In genomic region chr6:48894203-48894602, GRCm38 (mm10) we compare ENCODE assay signal across 32 mouse cellular contexts. TPM values are rescaled to one million over a fixed set of nuclear protein-coding genes. Genes with fewer than 3 reads are reported as not detected.
DNase-seq lines count a peak whose midpoint lies in the region; ATAC-seq and TF ChIP-seq lines count a peak whose summit lies in the region.
"Had no signal": no experiment of that assay in that cellular context is flagged by ENCODE, and none has a peak within 500 bp of the region (broad histone marks: within the 10 kb centered on the region; RNA-seq: fewer than 3 reads in every experiment).

No protein-coding gene starts in this region.

- intact Hi-C loops in gastrocnemius, postnatal 14 days (cut with DNase I; ENCODE audit: low total_unique reads) = no loop called here

- peak overlapping the region; percentile 51 for H3K27ac ChIP-seq in kidney, embryonic 16.5 days (ENCODE audit: low read length)
- H3K27ac ChIP-seq in liver, postnatal 0 days (ENCODE audit: low read depth) = no peak overlapping the region
- H3K27ac ChIP-seq in cerebellum, adult 2 months (ENCODE audit: insufficient read depth, low read length) = no peak overlapping the region
- H3K27ac ChIP-seq: embryonic facial prominence, embryonic 12.5 days; forebrain, embryonic 15.5 days; heart, embryonic 13.5 days; liver, embryonic 15.5 days; midbrain, embryonic 15.5 days had no signal

- ATAC-seq in kidney, embryonic 16.5 days (ENCODE audit: low FRiP score, low TSS enrichment) = no peak
- no peak for ATAC-seq in liver, postnatal 0 days
- ATAC-seq: forebrain, embryonic 15.5 days; hindbrain, embryonic 16.5 days; midbrain, embryonic 15.5 days had no signal

- H3K4me3 ChIP-seq in kidney, embryonic 16.5 days (ENCODE audit: low read length) = no peak overlapping the region
- H3K4me3 ChIP-seq in liver, postnatal 0 days (ENCODE audit: low read depth, low read length) = no peak overlapping the region
- no peak overlapping the region for H3K4me3 ChIP-seq in cerebellum, adult 2 months (replicated peaks; ENCODE audit: insufficient read depth, low read depth, low read length)
- H3K4me3 ChIP-seq: embryonic facial prominence, embryonic 12.5 days; erythroblast, embryonic 14.5 days; forebrain, embryonic 15.5 days; heart, embryonic 13.5 days; liver, embryonic 15.5 days; megakaryocyte, embryonic 14.5 days; midbrain, embryonic 15.5 days; myocyte had no signal

- 0 out of 2 replicates have a peak, but pooled peaks cover 13% of the 10 kb centered on the region for H3K4me1 ChIP-seq in kidney, embryonic 16.5 days (ENCODE audit: insufficient read depth, low read length)
- H3K4me1 ChIP-seq in liver, postnatal 0 days (ENCODE audit: insufficient read depth) = peaks cover 7% of the 10 kb centered on the region; the same call in 1 of the 2 replicates
- H3K4me1 ChIP-seq in cerebellum, adult 2 months (ENCODE audit: control insufficient read depth, insufficient read depth, low read length) = no peaks in the 10 kb centered on the region
- H3K4me1 ChIP-seq: embryonic facial prominence, embryonic 12.5 days; forebrain, embryonic 15.5 days; liver, embryonic 15.5 days; midbrain, embryonic 15.5 days had no signal

- H3K4me2 ChIP-seq in kidney, embryonic 16.5 days (replicated peaks; ENCODE audit: low read depth, low read length) = no peak overlapping the region
- H3K4me2 ChIP-seq in liver, postnatal 0 days (ENCODE audit: low read depth, low read length) = no peak overlapping the region
- H3K4me2 ChIP-seq: embryonic facial prominence, embryonic 12.5 days; forebrain, embryonic 15.5 days; heart, embryonic 13.5 days; liver, embryonic 15.5 days; midbrain, embryonic 15.5 days had no signal

- 70% methylated on average over 4 of the region's 4 CpGs for WGBS in kidney, embryonic 16.5 days
- WGBS in liver, postnatal 0 days (ENCODE audit: insufficient replicate concordance) = 19% methylated on average over 4 of the region's 4 CpGs
- WGBS in cerebellum, adult 2 months = 54% methylated on average over 4 of the region's 4 CpGs

- no peaks in the 10 kb centered on the region for H3K9me3 ChIP-seq in kidney, embryonic 16.5 days (ENCODE audit: low read length)
- no peaks in the 10 kb centered on the region for H3K9me3 ChIP-seq in liver, postnatal 0 days (ENCODE audit: low read length)
- H3K9me3 ChIP-seq: embryonic facial prominence, embryonic 12.5 days; forebrain, embryonic 15.5 days; G1E; heart, embryonic 13.5 days; liver, embryonic 15.5 days; midbrain, embryonic 15.5 days had no signal

- H3K27me3 ChIP-seq in kidney, embryonic 16.5 days (ENCODE audit: insufficient read depth, low read length) = no peaks in the 10 kb centered on the region
- no peaks in the 10 kb centered on the region for H3K27me3 ChIP-seq in liver, postnatal 0 days (ENCODE audit: insufficient read depth, low read length)
- no peaks in the 10 kb centered on the region for H3K27me3 ChIP-seq in cerebellum, adult 2 months (ENCODE audit: control insufficient read depth, insufficient read depth, low read length)
- H3K27me3 ChIP-seq: embryonic facial prominence, embryonic 12.5 days; forebrain, embryonic 15.5 days; heart, embryonic 13.5 days; liver, embryonic 15.5 days; megakaryocyte, embryonic 14.5 days; midbrain, embryonic 15.5 days had no signal

- no peak overlapping the region for H3K9ac ChIP-seq in kidney, embryonic 16.5 days (replicated peaks; ENCODE audit: low read length)
- H3K9ac ChIP-seq in liver, postnatal 0 days (replicated peaks) = no peak overlapping the region
- H3K9ac ChIP-seq: embryonic facial prominence, embryonic 12.5 days; forebrain, embryonic 15.5 days; heart, embryonic 13.5 days; liver, embryonic 15.5 days; midbrain, embryonic 15.5 days had no signal

- no peak for TF ChIP-seq CTCF in liver, postnatal 0 days (IDR thresholded peaks at IDR 0.05; ENCODE audit: low read depth)
- TF ChIP-seq CTCF in cerebellum, adult 2 months (IDR thresholded peaks at IDR 0.05; ENCODE audit: borderline replicate concordance, insufficient read depth, low read depth, low read length) = no peak

- no peak for TF ChIP-seq POLR2A in cerebellum, adult 2 months (IDR thresholded peaks at IDR 0.05; ENCODE audit: borderline replicate concordance, insufficient read depth, low read length)

- TF ChIP-seq EP300 in liver, postnatal 0 days (IDR thresholded peaks at IDR 0.05; ENCODE audit: low read depth) = no peak

- H3K36me3 ChIP-seq in kidney, embryonic 16.5 days (ENCODE audit: insufficient read depth, low read length) = no peaks in the 10 kb centered on the region
- no peaks in the 10 kb centered on the region for H3K36me3 ChIP-seq in liver, postnatal 0 days (replicated peaks; ENCODE audit: insufficient read depth, low read length)
- H3K36me3 ChIP-seq: embryonic facial prominence, embryonic 12.5 days; forebrain, embryonic 15.5 days; G1E; heart, embryonic 13.5 days; liver, embryonic 15.5 days; midbrain, embryonic 15.5 days had no signal

- DNase-seq in heart, adult 11 months = peak; percentile 46
- DNase-seq in heart, adult 8-10 months (ENCODE audit: low spot score) = no peak
- DNase-seq in kidney, postnatal 4 days = no peak
- peak; percentile 35 for DNase-seq in c-Kit-positive CD71-negative TER-119-negative erythroid progenitor cells, embryonic 14.5 days (ENCODE audit: low read depth)
- peak; percentile 7 for DNase-seq in liver, postnatal 0 days
- DNase-seq in gastrocnemius, postnatal 14 days = no peak
- no peak for DNase-seq in cerebellum, adult 2 months
- DNase-seq: adrenal gland, postnatal 25 days; cerebellum, adult 18-20 months; gastrocnemius, postnatal 25 days; heart, postnatal 36 days; kidney, postnatal 14 days; layer of hippocampus, adult 9-11 months; lung, postnatal 10 days; spleen, adult 18-20 months; thymus, adult 2 months had no signal

RNA-seq across cellular contexts. Expression of gene Aoc1, which starts 21.5 kb away (rescaled TPM):
- not detected for total RNA-seq in heart, adult 8-10 months (2022)
- polyA plus RNA-seq in kidney, embryonic 16.5 days (2015; fragmentation: Nextera tagmentation; extraction: Ambion mirVana) = 4.7 and 6.0 TPM in 2 replicates
- polyA plus RNA-seq in liver, postnatal 0 days (2015; fragmentation: Nextera tagmentation; extraction: Ambion mirVana) = 0.11 TPM in 2 replicates
- not detected for total RNA-seq in gastrocnemius, postnatal 14 days (2021)
- polyA plus RNA-seq in cerebellum, adult 2 months (2012; rRNA removed) = 0.25 and 0.31 TPM in 2 replicates
- total RNA-seq: adrenal gland, postnatal 25 days; gastrocnemius, postnatal 25 days; heart, postnatal 36 days; left cerebral cortex, adult 8-10 months had no signal
- polyA plus RNA-seq: embryonic facial prominence, embryonic 12.5 days; erythroblast, embryonic 14.5 days; forebrain, embryonic 15.5 days; G1E; heart, embryonic 13.5 days; hindbrain, embryonic 16.5 days; limb, embryonic 11.5 days; liver, embryonic 15.5 days; midbrain, embryonic 15.5 days; myocyte; neural tube, embryonic 14.5 days; stomach, embryonic 14.5 days had no signal

RNA-seq across cellular contexts. Expression of gene 1600015I10Rik, which starts 35.5 kb away (rescaled TPM):
- total RNA-seq in heart, adult 8-10 months (2022) = not detected
- not detected in 2 replicates for polyA plus RNA-seq in kidney, embryonic 16.5 days (2015; fragmentation: Nextera tagmentation; extraction: Ambion mirVana)
- polyA plus RNA-seq in liver, postnatal 0 days (2015; fragmentation: Nextera tagmentation; extraction: Ambion mirVana) = not detected in 2 replicates
- total RNA-seq in gastrocnemius, postnatal 14 days (2021) = not detected
- not detected in 2 replicates for polyA plus RNA-seq in cerebellum, adult 2 months (2012; rRNA removed)
- total RNA-seq: adrenal gland, postnatal 25 days; gastrocnemius, postnatal 25 days; heart, postnatal 36 days; left cerebral cortex, adult 8-10 months had no signal
- polyA plus RNA-seq: cortical plate, adult 2 months; embryonic facial prominence, embryonic 12.5 days; erythroblast, embryonic 14.5 days; forebrain, embryonic 15.5 days; G1E; heart, embryonic 13.5 days; hindbrain, embryonic 16.5 days; limb, embryonic 11.5 days; liver, embryonic 15.5 days; midbrain, embryonic 15.5 days; myocyte; neural tube, embryonic 14.5 days; stomach, embryonic 14.5 days had no signal

RNA-seq across cellular contexts. Expression of gene Tmem176b, which starts 52.9 kb away (rescaled TPM):
- 10 to 100 TPM; 34.1 to 50.4 (median 41.2) TPM for total RNA-seq in heart, adult 8-10 months (2022)
- 479 and 496 TPM in 2 replicates for polyA plus RNA-seq in kidney, embryonic 16.5 days (2015; fragmentation: Nextera tagmentation; extraction: Ambion mirVana)
- polyA plus RNA-seq in liver, postnatal 0 days (2015; fragmentation: Nextera tagmentation; extraction: Ambion mirVana) = 255 and 270 TPM in 2 replicates
- 10 to 100 TPM; 19.5 to 26.1 TPM for total RNA-seq in gastrocnemius, postnatal 14 days (2021)
- polyA plus RNA-seq in cerebellum, adult 2 months (2012; rRNA removed) = 48.7 and 54.4 TPM in 2 replicates
- total RNA-seq: G1E had no signal
- polyA plus RNA-seq: G1E had no signal

RNA-seq across cellular contexts. Expression of gene Tmem176a, which starts 53.5 kb away (rescaled TPM):
- total RNA-seq in heart, adult 8-10 months (2022) = 10 to 100 TPM; 15.0 to 19.3 (median 17.1) TPM
- polyA plus RNA-seq in kidney, embryonic 16.5 days (2015; fragmentation: Nextera tagmentation; extraction: Ambion mirVana) = 194 and 227 TPM in 2 replicates
- polyA plus RNA-seq in liver, postnatal 0 days (2015; fragmentation: Nextera tagmentation; extraction: Ambion mirVana) = 174 and 198 TPM in 2 replicates
- total RNA-seq in gastrocnemius, postnatal 14 days (2021) = 1 to 10 TPM; 8.1 to 9.1 TPM
- polyA plus RNA-seq in cerebellum, adult 2 months (2012; rRNA removed) = 11.0 and 12.5 TPM in 2 replicates
- total RNA-seq: G1E had no signal
- polyA plus RNA-seq: G1E had no signal

Comparison
In these comparisons a context has a peak if more than half of its experiments do, and no peak if none do; other contexts are left out.
1. DNase-seq: peak in heart, adult 11 months (single experiment), c-Kit-positive CD71-negative TER-119-negative erythroid progenitor cells, embryonic 14.5 days (single experiment) and liver, postnatal 0 days (single experiment); none in heart, adult 8-10 months (single experiment), kidney, postnatal 4 days (0 of 2), gastrocnemius, postnatal 14 days (single experiment) and cerebellum, adult 2 months (0 of 2).